ENCODE assay signal across 20 mouse cellular contexts in genomic region chr1:53225616-53226015, GRCm38 (mm10). TPM values are rescaled to one million over a fixed set of nuclear protein-coding genes. Genes with fewer than 3 reads are reported as not detected.
A peak's percentile ranks its signal among the peaks of the same experiment; 100 is the strongest.
DNase-seq lines count a peak whose midpoint lies in the region; ATAC-seq and TF ChIP-seq lines count a peak whose summit lies in the region.
"Had no signal": no experiment of that assay in that cellular context is flagged by ENCODE, and none has a peak within 500 bp of the region (broad histone marks: within the 10 kb centered on the region; RNA-seq: fewer than 3 reads in every experiment).

No protein-coding gene starts in this region.

- no peaks in the 10 kb centered on the region for H3K4me1 ChIP-seq in midbrain, embryonic 11.5 days (ENCODE audit: control insufficient read depth, insufficient read depth, low read length)
- no peaks in the 10 kb centered on the region for H3K4me1 ChIP-seq in midbrain, embryonic 15.5 days
- no peaks in the 10 kb centered on the region for H3K4me1 ChIP-seq in kidney, adult 2 months (ENCODE audit: control insufficient read depth, insufficient read depth, low read length)
- H3K4me1 ChIP-seq in hindbrain, embryonic 14.5 days (replicated peaks; ENCODE audit: control insufficient read depth, insufficient read depth, low read length), result no peaks in the 10 kb centered on the region
- H3K4me1 ChIP-seq: embryonic facial prominence, embryonic 10.5 days; intestine, embryonic 15.5 days; limb, embryonic 10.5 days; stomach, embryonic 15.5 days had no signal

- TF ChIP-seq CTCF in kidney, adult 2 months (conservative IDR thresholded peaks at IDR 0.05; ENCODE audit: insufficient read depth, insufficient read length, low read depth, low read length), result no peak

- H3K9me3 ChIP-seq in midbrain, embryonic 11.5 days (ENCODE audit: control insufficient read depth, low read length), result no peaks in the 10 kb centered on the region
- H3K9me3 ChIP-seq in midbrain, embryonic 15.5 days, result no peaks in the 10 kb centered on the region
- no peaks in the 10 kb centered on the region for H3K9me3 ChIP-seq in hindbrain, embryonic 14.5 days (ENCODE audit: control insufficient read depth, low read length)
- H3K9me3 ChIP-seq: embryonic facial prominence, embryonic 10.5 days; intestine, embryonic 15.5 days; limb, embryonic 10.5 days; stomach, embryonic 15.5 days had no signal

- no peak overlapping the region for H3K4me2 ChIP-seq in midbrain, embryonic 11.5 days
- no peak overlapping the region for H3K4me2 ChIP-seq in midbrain, embryonic 15.5 days
- H3K4me2 ChIP-seq in hindbrain, embryonic 14.5 days (replicated peaks), result no peak overlapping the region
- H3K4me2 ChIP-seq: heart, embryonic 11.5 days; intestine, embryonic 15.5 days; stomach, embryonic 15.5 days had no signal

- no peaks in the 10 kb centered on the region for H3K27me3 ChIP-seq in midbrain, embryonic 11.5 days (ENCODE audit: control insufficient read depth, insufficient read depth, low read length)
- H3K27me3 ChIP-seq in midbrain, embryonic 15.5 days (replicated peaks), result no peaks in the 10 kb centered on the region
- no peaks in the 10 kb centered on the region for H3K27me3 ChIP-seq in kidney, adult 2 months (replicated peaks; ENCODE audit: control insufficient read depth, insufficient read depth, low read length)
- no peaks in the 10 kb centered on the region for H3K27me3 ChIP-seq in hindbrain, embryonic 14.5 days (ENCODE audit: control insufficient read depth, insufficient read depth, low read length)
- H3K27me3 ChIP-seq: intestine, embryonic 15.5 days; stomach, embryonic 15.5 days had no signal

- H3K9ac ChIP-seq in midbrain, embryonic 11.5 days (ENCODE audit: low read length), result no peak overlapping the region
- H3K9ac ChIP-seq in midbrain, embryonic 15.5 days, result no peak overlapping the region
- no peak overlapping the region for H3K9ac ChIP-seq in hindbrain, embryonic 14.5 days
- H3K9ac ChIP-seq: intestine, embryonic 15.5 days; stomach, embryonic 15.5 days had no signal

- ATAC-seq in frontal cortex, adult (ENCODE audit: low TSS enrichment), result peak; percentile 95
- no peak for ATAC-seq in midbrain, embryonic 11.5 days (ENCODE audit: low FRiP score)
- no peak for ATAC-seq in midbrain, embryonic 15.5 days (replicated peaks)
- no peak for ATAC-seq in hindbrain, embryonic 14.5 days (ENCODE audit: low FRiP score)
- ATAC-seq: intestine, embryonic 15.5 days had no signal

- H3K4me3 ChIP-seq in midbrain, embryonic 11.5 days (ENCODE audit: low read depth, low read length), result no peak overlapping the region
- no peak overlapping the region for H3K4me3 ChIP-seq in midbrain, embryonic 15.5 days
- H3K4me3 ChIP-seq in kidney, adult 2 months (ENCODE audit: insufficient read depth, low read depth, low read length), result no peak overlapping the region
- H3K4me3 ChIP-seq in hindbrain, embryonic 14.5 days (replicated peaks; ENCODE audit: low read length), result no peak overlapping the region
- H3K4me3 ChIP-seq: embryonic facial prominence, embryonic 10.5 days; intestine, embryonic 15.5 days; limb, embryonic 10.5 days; stomach, embryonic 15.5 days had no signal

- no peaks in the 10 kb centered on the region; the same call in 1 of the 2 replicates for H3K36me3 ChIP-seq in midbrain, embryonic 11.5 days (ENCODE audit: control insufficient read depth, insufficient read depth, low read length)
- no peaks in the 10 kb centered on the region for H3K36me3 ChIP-seq in midbrain, embryonic 15.5 days (replicated peaks)
- no peaks in the 10 kb centered on the region for H3K36me3 ChIP-seq in kidney, adult 2 months (ENCODE audit: control insufficient read depth, insufficient read depth, low read length)
- no peaks in the 10 kb centered on the region for H3K36me3 ChIP-seq in hindbrain, embryonic 14.5 days (replicated peaks; ENCODE audit: control insufficient read depth, insufficient read depth)
- H3K36me3 ChIP-seq: intestine, embryonic 15.5 days had no signal

- TF ChIP-seq POLR2A in kidney, adult 2 months (IDR thresholded peaks at IDR 0.05; ENCODE audit: low read depth, low read length), result no peak

- no peak for DNase-seq in frontal cortex, postnatal 10 days (ENCODE audit: low spot score in 2 of 2)
- peak; percentile 82 for DNase-seq in midbrain, embryonic 11.5 days (ENCODE audit: low spot score, missing footprints)
- DNase-seq in cerebellum, postnatal 10 days, result peak; percentile 28 to 50
- DNase-seq in telencephalon, adult 2 months (ENCODE audit: low read depth, low spot score), result peak; percentile 38
- DNase-seq in kidney, adult 2 months, result no peak
- no peak for DNase-seq in hindbrain, embryonic 14.5 days (ENCODE audit: low spot score)
- DNase-seq: layer of hippocampus, adult 9-11 months; lung, postnatal 36 days; right cerebral cortex, postnatal 25 days; thymus, postnatal 36 days had no signal

- 89% methylated on average over 3 of the region's 3 CpGs for whole genome bisulfite sequencing in midbrain, embryonic 11.5 days
- WGBS in midbrain, embryonic 15.5 days, result 83% methylated on average over 3 of the region's 3 CpGs
- WGBS in kidney, adult 2 months, result 90% methylated on average over 3 of the region's 3 CpGs
- 91% methylated on average over 3 of the region's 3 CpGs for WGBS in hindbrain, embryonic 14.5 days

- no peak overlapping the region for H3K27ac ChIP-seq in midbrain, embryonic 11.5 days (ENCODE audit: low read depth, low read length)
- no peak overlapping the region for H3K27ac ChIP-seq in midbrain, embryonic 15.5 days
- H3K27ac ChIP-seq in kidney, adult 2 months (ENCODE audit: insufficient read depth, low read depth, low read length), result no peak overlapping the region
- no peak overlapping the region for H3K27ac ChIP-seq in hindbrain, embryonic 14.5 days
- H3K27ac ChIP-seq: embryonic facial prominence, embryonic 10.5 days; intestine, embryonic 15.5 days; kidney, postnatal 0 days; limb, embryonic 10.5 days; stomach, embryonic 15.5 days had no signal

RNA-seq across cellular contexts. Expression of gene 1700019A02Rik, which starts 38.2 kb away (rescaled TPM):
- polyA plus RNA-seq in midbrain, embryonic 11.5 days (2014; fragmentation: Nextera tagmentation; extraction: Ambion mirVana), result 0.30 TPM in 1 of 2 replicates, not detected in the other
- not detected in 2 replicates for polyA plus RNA-seq in midbrain, embryonic 15.5 days (2015; fragmentation: Nextera tagmentation; extraction: Ambion mirVana)
- polyA plus RNA-seq in kidney, adult 2 months (2012; rRNA removed), result not detected in 2 replicates
- polyA plus RNA-seq in hindbrain, embryonic 14.5 days (2014; fragmentation: Nextera tagmentation; extraction: Ambion mirVana), result not detected in 2 replicates
- polyA plus RNA-seq: adrenal gland, adult 2 months; embryonic facial prominence, embryonic 10.5 days; heart, embryonic 11.5 days; intestine, embryonic 15.5 days; kidney, postnatal 0 days; limb, embryonic 10.5 days; liver, embryonic 16.5 days; stomach, embryonic 15.5 days had no signal

Comparison
In these comparisons a context has a peak if more than half of its experiments do, and no peak if none do; other contexts are left out.
1. DNase-seq: peak in midbrain, embryonic 11.5 days (single experiment), cerebellum, postnatal 10 days (2 of 2) and telencephalon, adult 2 months (single experiment); none in frontal cortex, postnatal 10 days (0 of 2), kidney, adult 2 months (single experiment) and hindbrain, embryonic 14.5 days (single experiment).